Mouse (Mus musculus): ENCODE measurements around the gene AC131692.1. TPM values are rescaled to one million over a fixed set of nuclear protein-coding genes. Genes with fewer than 3 reads are reported as not detected.
A peak's percentile ranks its signal among the peaks of the same experiment; 100 is the strongest.

The AC131692.1 gene
- polyA plus RNA-seq, 1 experiment from 2014 or later = not detected

- 78% methylated on average over 5 of the region's 5 CpGs for WGBS
- H3K27ac ChIP-seq = no peak overlapping the region
- H3K4me2 ChIP-seq = no peak overlapping the region
- H3K9ac ChIP-seq = no peak overlapping the region
- H3K4me1 ChIP-seq = peaks cover 8% of the 10 kb centered on the region
- H3K4me3 ChIP-seq = no peak overlapping the region
- H3K27me3 ChIP-seq (replicated peaks) = no peaks in the 10 kb centered on the region
- no peak for ATAC-seq (replicated peaks)
- no peaks in the 10 kb centered on the region for H3K36me3 ChIP-seq (replicated peaks)
- H3K9me3 ChIP-seq = no peaks in the 10 kb centered on the region
These were observed 50.6 kb downstream of the AC131692.1 start for GRCm38 (mm10) chr19:6144842-6145241.

Small RNA genes lying within 50 kb of the gene (microRNA-seq; reads per million reads assigned to microRNA genes)
- 3.3 reads per million, percentile 16 among the genes with 10 or more reads in this experiment for gene Mir6988

Other genes with a start within 250 kb of the AC131692.1 start
- gene Frmd8, start 219.1 kb upstream of the AC131692.1 start, polyA plus RNA-seq (2015; fragmentation: Nextera tagmentation; extraction: Ambion mirVana) = 16.1 and 19.2 TPM in 2 replicates
- gene Slc25a45, start 216.6 kb upstream of the AC131692.1 start, polyA plus RNA-seq (2015; fragmentation: Nextera tagmentation; extraction: Ambion mirVana) = 2.0 and 2.9 TPM in 2 replicates
- gene Tigd3, start 200.3 kb upstream of the AC131692.1 start, polyA plus RNA-seq (2015; fragmentation: Nextera tagmentation; extraction: Ambion mirVana) = 13.8 and 16.4 TPM in 2 replicates
- 122 and 130 TPM in 2 replicates for gene Dpf2, start 181.4 kb upstream of the AC131692.1 start, polyA plus RNA-seq (2015; fragmentation: Nextera tagmentation; extraction: Ambion mirVana)
- gene Cdc42ep2, start 169.6 kb upstream of the AC131692.1 start, polyA plus RNA-seq (2015; fragmentation: Nextera tagmentation; extraction: Ambion mirVana) = 16.3 and 16.7 TPM in 2 replicates
- 25.3 and 25.4 TPM in 2 replicates for gene Pola2, start 130.2 kb upstream of the AC131692.1 start, polyA plus RNA-seq (2015; fragmentation: Nextera tagmentation; extraction: Ambion mirVana)
- gene Slc22a20, start 108.3 kb upstream of the AC131692.1 start, polyA plus RNA-seq (2015; fragmentation: Nextera tagmentation; extraction: Ambion mirVana) = not detected in 2 replicates
- 2.9 and 3.3 TPM in 2 replicates for gene Capn1, start 78.5 kb upstream of the AC131692.1 start, polyA plus RNA-seq (2015; fragmentation: Nextera tagmentation; extraction: Ambion mirVana)
- 36.8 and 39.3 TPM in 2 replicates for gene Syvn1, start 47.8 kb upstream of the AC131692.1 start, polyA plus RNA-seq (2015; fragmentation: Nextera tagmentation; extraction: Ambion mirVana)
- 62.5 and 65.1 TPM in 2 replicates for gene Mrpl49, start 36.6 kb upstream of the AC131692.1 start, polyA plus RNA-seq (2015; fragmentation: Nextera tagmentation; extraction: Ambion mirVana)
- 459 and 483 TPM in 2 replicates for gene Fau, start 36.6 kb upstream of the AC131692.1 start, polyA plus RNA-seq (2015; fragmentation: Nextera tagmentation; extraction: Ambion mirVana)
- gene Znhit2, start 33.2 kb upstream of the AC131692.1 start, polyA plus RNA-seq (2015; fragmentation: Nextera tagmentation; extraction: Ambion mirVana) = 30.8 and 34.7 TPM in 2 replicates
- gene Tm7sf2, start 26.0 kb upstream of the AC131692.1 start, polyA plus RNA-seq (2015; fragmentation: Nextera tagmentation; extraction: Ambion mirVana) = 51.3 and 53.8 TPM in 2 replicates
- 100.0 and 102 TPM in 2 replicates for gene Vps51, start 17.2 kb upstream of the AC131692.1 start, polyA plus RNA-seq (2015; fragmentation: Nextera tagmentation; extraction: Ambion mirVana)
- gene Tmem262, start 14.4 kb upstream of the AC131692.1 start, polyA plus RNA-seq (2015; fragmentation: Nextera tagmentation; extraction: Ambion mirVana) = not detected in 2 replicates
- 1.3 and 1.5 TPM in 2 replicates for gene Gm28374, start 12.2 kb upstream of the AC131692.1 start, polyA plus RNA-seq (2015; fragmentation: Nextera tagmentation; extraction: Ambion mirVana)
- 86.8 and 87.6 TPM in 2 replicates for gene Zfpl1, start 9.5 kb upstream of the AC131692.1 start, polyA plus RNA-seq (2015; fragmentation: Nextera tagmentation; extraction: Ambion mirVana)
- gene Cdca5, start 9.4 kb upstream of the AC131692.1 start, polyA plus RNA-seq (2015; fragmentation: Nextera tagmentation; extraction: Ambion mirVana) = 5.1 and 7.2 TPM in 2 replicates
- gene Naaladl1, start 11.4 kb downstream of the AC131692.1 start, polyA plus RNA-seq (2015; fragmentation: Nextera tagmentation; extraction: Ambion mirVana) = 0.41 and 0.53 TPM in 2 replicates
- 48.3 and 51.2 TPM in 2 replicates for gene Sac3d1, start 24.2 kb downstream of the AC131692.1 start, polyA plus RNA-seq (2015; fragmentation: Nextera tagmentation; extraction: Ambion mirVana)
- 59.1 and 65.6 TPM in 2 replicates for gene Snx15, start 33.9 kb downstream of the AC131692.1 start, polyA plus RNA-seq (2015; fragmentation: Nextera tagmentation; extraction: Ambion mirVana)
- 0.20 TPM in 1 of 2 replicates, not detected in the other for gene Batf2, start 46.6 kb downstream of the AC131692.1 start, polyA plus RNA-seq (2015; fragmentation: Nextera tagmentation; extraction: Ambion mirVana)
- 146 and 150 TPM in 2 replicates for gene Arl2, start 47.1 kb downstream of the AC131692.1 start, polyA plus RNA-seq (2015; fragmentation: Nextera tagmentation; extraction: Ambion mirVana)
- gene Majin, start 90.0 kb downstream of the AC131692.1 start, polyA plus RNA-seq (2015; fragmentation: Nextera tagmentation; extraction: Ambion mirVana) = not detected in 2 replicates
- gene Gpha2, start 132.0 kb downstream of the AC131692.1 start, polyA plus RNA-seq (2015; fragmentation: Nextera tagmentation; extraction: Ambion mirVana) = not detected in 2 replicates
- 141 and 149 TPM in 2 replicates for gene Ppp2r5b, start 141.5 kb downstream of the AC131692.1 start, polyA plus RNA-seq (2015; fragmentation: Nextera tagmentation; extraction: Ambion mirVana)
- 16.1 and 16.4 TPM in 2 replicates for gene Atg2a, start 147.2 kb downstream of the AC131692.1 start, polyA plus RNA-seq (2015; fragmentation: Nextera tagmentation; extraction: Ambion mirVana)
- gene Ehd1, start 182.3 kb downstream of the AC131692.1 start, polyA plus RNA-seq (2015; fragmentation: Nextera tagmentation; extraction: Ambion mirVana) = 107 and 111 TPM in 2 replicates
- 0.40 and 0.47 TPM in 2 replicates for gene Cdc42bpg, start 212.0 kb downstream of the AC131692.1 start, polyA plus RNA-seq (2015; fragmentation: Nextera tagmentation; extraction: Ambion mirVana)
- gene Men1, start 240.6 kb downstream of the AC131692.1 start, polyA plus RNA-seq (2015; fragmentation: Nextera tagmentation; extraction: Ambion mirVana) = 79.8 and 85.6 TPM in 2 replicates
- 20.0 and 21.7 TPM in 2 replicates for gene Map4k2, start 246.7 kb downstream of the AC131692.1 start, polyA plus RNA-seq (2015; fragmentation: Nextera tagmentation; extraction: Ambion mirVana)

All from midbrain, embryonic 15.5 days (tissue).